Mouse (Mus musculus): ENCODE measurements around the gene Zfp146.

GRCm38 (mm10) chr7:30147011-30147410, 22.5 kb downstream of the Zfp146 start:
- TF ChIP-seq CTCF (IDR thresholded peaks at IDR 0.05; ENCODE audit: low read depth, low read length) (no peak), POLR2A (IDR thresholded peaks at IDR 0.05; ENCODE audit: borderline replicate concordance, low read depth, low read length) (no peak)

Measured in bone marrow macrophage, adult 2 months (primary cell).